Mouse (Mus musculus) brain, embryonic 14.5 days (tissue): ENCODE results near the gene Arhgef11. TPM values are rescaled to one million over a fixed set of nuclear protein-coding genes. Genes with fewer than 3 reads are reported as not detected.

ENCODE experiments used
- DNase-seq: peaks from one replicate; pipeline ENCODE4 v3.0.0-alpha.2; 2011; ENCODE audit warnings: low read depth
- CTCF ChIP-seq: fragments of 200-500 bp; IDR thresholded peaks from 2 replicates; pipeline ENCODE4 v1.5.1; 2012; ENCODE audit warnings: inconsistent platforms, mild to moderate bottlenecking, moderate library complexity, borderline replicate concordance; ENCODE audit not compliant: insufficient read depth, insufficient read length; ENCODE audit errors: extremely low read depth
- POLR2A ChIP-seq: fragments of 200-500 bp; IDR thresholded peaks from 2 replicates; pipeline ENCODE4 v1.6.1; 2012; ENCODE audit warnings: mild to moderate bottlenecking, inconsistent platforms, borderline replicate concordance; ENCODE audit not compliant: poor library complexity, insufficient read depth, insufficient read length, severe bottlenecking; ENCODE audit errors: extremely low read depth
- polyA plus RNA-seq: library from polyadenylated mRNA; depleted of rRNA; stranded (reverse); fragments of >200 nt; gene quantifications from 2 replicates; pipeline ENCODE4 v1.2.3, GENCODE M21; 2012

The Arhgef11 gene
- polyA plus RNA-seq, 1 experiment, result 44.5 TPM

GRCm38 (mm10) chr3:87765631-87766283 lies 148.4 kb downstream of the Arhgef11 start:
- DNase-seq, result no peak
- TF ChIP-seq CTCF (no peak), POLR2A (no peak)

- DNase-seq, result no peak
- no peak for TF ChIP-seq CTCF
- no peak for TF ChIP-seq POLR2A
Measured at GRCm38 (mm10) chr3:87766284-87766667, 148.9 kb downstream of the Arhgef11 start.

- TF ChIP-seq POLR2A (no peak), CTCF (no peak)
- DNase-seq, result no peak
Measured at GRCm38 (mm10) chr3:87767764-87768163, 150.4 kb downstream of the Arhgef11 start.

GRCm38 (mm10) chr3:87768431-87768830 lies 151.1 kb downstream of the Arhgef11 start:
- TF ChIP-seq POLR2A, result no peak
- no peak for TF ChIP-seq CTCF

GRCm38 (mm10) chr3:87768844-87769243 lies 151.5 kb downstream of the Arhgef11 start:
- TF ChIP-seq CTCF, result peak; percentile 84
- TF ChIP-seq POLR2A, result no peak

More at GRCm38 (mm10) chr3:87768431-87768830, 151.1 kb downstream of the Arhgef11 start:
- no peak for DNase-seq

GRCm38 (mm10) chr3:87769506-87769905 lies 152.1 kb downstream of the Arhgef11 start:
- DNase-seq, result no peak
- no peak for TF ChIP-seq POLR2A
- no peak for TF ChIP-seq CTCF

More at GRCm38 (mm10) chr3:87768844-87769243, 151.5 kb downstream of the Arhgef11 start:
- peak; percentile 60 for DNase-seq

GRCm38 (mm10) chr3:87770280-87770679 lies 152.9 kb downstream of the Arhgef11 start:
- peak; percentile 77 for DNase-seq
- no peak for TF ChIP-seq POLR2A
- TF ChIP-seq CTCF, result peak; percentile 87

- DNase-seq, result no peak
- TF ChIP-seq CTCF (no peak), POLR2A (no peak)
Measured at GRCm38 (mm10) chr3:87771088-87771487, 153.7 kb downstream of the Arhgef11 start.

- DNase-seq, result peak; percentile 42
- TF ChIP-seq CTCF, result no peak
- TF ChIP-seq POLR2A, result no peak
Measured at GRCm38 (mm10) chr3:87778283-87778682, 160.9 kb downstream of the Arhgef11 start.

- TF ChIP-seq CTCF, result no peak
- no peak for TF ChIP-seq POLR2A
- DNase-seq, result peak; percentile 41
Measured at GRCm38 (mm10) chr3:87779086-87779485, 161.7 kb downstream of the Arhgef11 start.

- no peak for DNase-seq
- TF ChIP-seq CTCF, result no peak
- no peak for TF ChIP-seq POLR2A
Measured at GRCm38 (mm10) chr3:87783282-87784023, 166.1 kb downstream of the Arhgef11 start.
